Mouse (Mus musculus) layer of hippocampus, adult 18-20 months (tissue): ENCODE results near the gene Mblac2. TPM values are rescaled to one million over a fixed set of nuclear protein-coding genes. Genes with fewer than 3 reads are reported as not detected.

ENCODE experiments used
- total RNA-seq, 2 experiments: library from RNA; stranded (reverse); gene quantifications; 2 replicates each; pipeline ENCODE4 v1.2.3; 2021

Gene Mblac2
- total RNA-seq, 2 experiments from 2014 or later = 17.7 to 21.9 TPM

Other genes starting within 250 kb of the Mblac2 start
- gene Adgrv1, start 78.2 kb upstream of the Mblac2 start, total RNA-seq = 1 to 10 TPM; 1.3 to 1.5 TPM
- 10 to 100 TPM in 1 of 2 experiments, 1 to 10 TPM in 1; 7.5 to 11.6 TPM for gene Lysmd3, start 53.7 kb upstream of the Mblac2 start, total RNA-seq
- gene Polr3g, start 328 bp upstream of the Mblac2 start, total RNA-seq = 1 to 10 TPM; 4.0 to 5.0 TPM
- 10 to 100 TPM; 92.6 to 99.7 TPM for gene Cetn3, start 71.7 kb downstream of the Mblac2 start, total RNA-seq